Mouse (Mus musculus): ENCODE measurements around the gene Epo.

- TF ChIP-seq ZNF384 (IDR thresholded peaks at IDR 0.05; ENCODE audit: low read depth, low read length): no peak
- no peak for TF ChIP-seq HCFC1 (IDR thresholded peaks at IDR 0.05; ENCODE audit: borderline replicate concordance, insufficient read depth, low read length)
- TF ChIP-seq ZC3H11A (IDR thresholded peaks at IDR 0.05; ENCODE audit: borderline replicate concordance, low read depth, low read length): no peak
- TF ChIP-seq MAFK (IDR thresholded peaks at IDR 0.05; ENCODE audit: insufficient read depth, low read depth, low read length): no peak
Measured at GRCm38 (mm10) chr5:137553411-137553837, 20.4 kb upstream of the Epo start, which contains the start of gene Actl6b.

All from ES-E14 (cell line).